Mouse (Mus musculus) hindbrain, embryonic 13.5 days (tissue): ENCODE measurements around the gene Ccnc. TPM values are rescaled to one million over a fixed set of nuclear protein-coding genes. Genes with fewer than 3 reads are reported as not detected.

Experiments
- ATAC-seq: fragments of 200-750 bp; cut with Nextera tagmentation; 2 replicates; pipeline ENCODE4 v1.8.0; 2017; ENCODE audit warnings: moderate TSS enrichment; ENCODE audit not compliant: low FRiP score
- H3K27ac ChIP-seq: fragments of 300-500 bp; sonication (generic); 2 replicates; pipeline ENCODE4 v1.5.1; 2015; ENCODE audit warnings: inconsistent platforms, mild to moderate bottlenecking, moderate library complexity
- H3K27me3 ChIP-seq: fragments of 300-500 bp; sonication (generic); 2 replicates; pipeline ENCODE4 v1.6.1; 2015; ENCODE audit warnings: mild to moderate bottlenecking, inconsistent platforms
- H3K36me3 ChIP-seq: fragments of 300-500 bp; sonication (generic); 2 replicates; pipeline ENCODE4 v1.6.1; 2015; ENCODE audit warnings: mild to moderate bottlenecking, inconsistent platforms
- H3K4me1 ChIP-seq: fragments of 300-500 bp; sonication (generic); replicated peaks from 2 replicates; pipeline ENCODE4 v1.6.1; 2015; ENCODE audit warnings: inconsistent platforms
- H3K4me2 ChIP-seq: fragments of 300-500 bp; sonication (generic); 2 replicates; pipeline ENCODE4 v1.6.1; 2015; ENCODE audit warnings: inconsistent platforms, mild to moderate bottlenecking, moderate library complexity
- H3K4me3 ChIP-seq: fragments of 300-500 bp; sonication (generic); 2 replicates; pipeline ENCODE4 v1.5.1; 2015; ENCODE audit warnings: mild to moderate bottlenecking, inconsistent platforms
- H3K9ac ChIP-seq: fragments of 300-500 bp; sonication (generic); 2 replicates; pipeline ENCODE4 v1.6.1; 2015; ENCODE audit warnings: mild to moderate bottlenecking, inconsistent platforms
- H3K9me3 ChIP-seq: fragments of 300-500 bp; sonication (generic); 2 replicates; pipeline ENCODE4 v1.6.1; 2016; ENCODE audit warnings: inconsistent platforms
- WGBS: fragments of 180-500 bp; shearing (Covaris S2); methylation state at CpG from one replicate; pipeline ENCODE4 v1.1.7; 2015; 5-methylcytosine and 5-hydroxymethylcytosine counted together
- polyA plus RNA-seq: library from polyadenylated mRNA; unstranded; fragments of >200 nt; fragmentation: Nextera tagmentation; extraction: Ambion mirVana; gene quantifications from 2 replicates; pipeline ENCODE4 v1.2.1, GENCODE M21; 2015

Gene Ccnc
- polyA plus RNA-seq, 1 experiment from 2014 or later = 71.0 TPM

DNA sequence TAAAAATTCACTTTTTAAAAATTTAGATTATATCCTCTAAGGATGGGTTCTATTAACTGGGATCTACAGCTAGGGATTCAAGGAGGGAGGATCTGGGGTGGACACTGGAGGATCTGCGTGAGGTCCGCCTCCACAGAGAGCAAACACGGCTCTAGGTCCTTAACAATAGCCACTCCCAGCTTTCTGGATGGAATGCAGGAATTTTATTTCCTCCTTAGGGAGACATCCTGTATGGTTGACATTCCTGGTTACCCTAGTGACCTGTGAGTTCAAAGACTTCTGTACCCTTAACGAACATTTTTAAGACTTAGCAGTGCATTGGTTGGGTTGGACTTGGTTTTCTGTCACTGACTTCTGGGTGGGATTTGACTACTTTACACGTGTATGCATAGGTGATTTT, 18.2 kb downstream of the Ccnc start:
- Histone ChIP-seq H3K9ac (no peak overlapping the region), H3K27ac (no peak overlapping the region), H3K4me3 (no peak overlapping the region), H3K4me2 (no peak overlapping the region), H3K9me3 (no peaks in the 10 kb centered on the region), H3K4me1 (no peaks in the 10 kb centered on the region), H3K27me3 (no peaks in the 10 kb centered on the region), H3K36me3 (peaks cover 28% of the 10 kb centered on the region)
- no peak for ATAC-seq
- WGBS = 82% methylated on average over 5 of the region's 5 CpGs

DNA sequence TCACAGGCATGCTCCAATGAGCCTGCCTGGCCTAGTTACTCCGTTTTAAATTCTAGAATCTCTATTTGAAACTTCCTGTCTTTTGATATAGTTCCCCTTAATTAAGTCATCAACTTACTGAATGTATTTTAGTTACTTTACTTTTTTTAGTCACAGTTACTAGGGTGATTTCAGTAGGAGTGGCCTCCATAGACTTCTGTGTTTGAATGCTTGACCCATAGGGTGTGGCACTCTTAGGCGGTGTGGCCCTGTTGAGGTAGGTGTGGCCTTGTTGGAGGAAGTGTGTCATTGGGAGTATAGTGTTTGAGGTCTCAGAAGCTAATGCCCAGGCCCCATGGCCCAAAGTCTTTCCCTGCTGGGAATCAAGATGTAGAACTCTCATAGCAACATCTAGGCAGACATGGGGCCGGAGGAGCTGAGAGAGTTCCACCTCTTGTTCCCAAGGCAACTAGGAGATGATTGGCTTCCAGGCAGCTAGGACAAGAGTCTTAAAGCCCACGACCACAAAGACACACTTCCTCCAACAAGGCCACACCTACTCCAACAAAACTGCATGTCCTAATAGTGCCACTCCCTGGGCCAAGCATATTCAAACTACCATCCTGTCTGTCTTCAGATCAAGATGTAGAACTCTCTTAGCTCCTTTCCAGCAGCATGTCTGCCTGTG, 27.8 kb downstream of the Ccnc start:
- H3K9me3 ChIP-seq = 0 out of 2 replicates have a peak, but pooled peaks cover 3% of the 10 kb centered on the region
- 69% methylated on average over 4 of the region's 4 CpGs for WGBS
- no peak overlapping the region for H3K4me2 ChIP-seq
- no peaks in the 10 kb centered on the region for H3K4me1 ChIP-seq
- H3K27me3 ChIP-seq = no peaks in the 10 kb centered on the region
- no peak for ATAC-seq
- no peak overlapping the region for H3K9ac ChIP-seq
- no peak overlapping the region for H3K4me3 ChIP-seq
- H3K36me3 ChIP-seq = peaks cover 27% of the 10 kb centered on the region
- no peak overlapping the region for H3K27ac ChIP-seq

DNA sequence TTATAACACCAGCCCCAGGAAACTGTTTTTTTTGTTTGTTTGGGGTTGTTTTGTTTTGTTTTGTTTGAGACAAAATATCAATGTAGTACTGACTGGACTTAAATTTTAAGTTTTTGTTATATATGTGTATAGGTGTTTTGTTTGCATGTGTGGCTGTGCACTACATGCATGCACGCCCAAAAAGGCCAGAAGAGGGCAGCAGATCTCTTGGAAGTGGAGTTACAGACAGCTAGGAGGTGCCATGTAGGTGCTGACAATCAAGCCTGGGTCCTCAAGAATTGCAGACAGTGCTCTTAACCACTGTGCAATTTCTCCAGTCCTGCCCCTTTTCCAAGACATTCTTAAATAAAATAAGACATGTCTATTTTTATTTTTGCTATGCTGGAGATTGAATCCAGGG, 31.4 kb downstream of the Ccnc start:
- Histone ChIP-seq H3K27me3 (no peaks in the 10 kb centered on the region), H3K9me3 (0 out of 2 replicates have a peak, but pooled peaks cover 3% of the 10 kb centered on the region), H3K9ac (no peak overlapping the region), H3K36me3 (peaks cover 20% of the 10 kb centered on the region), H3K27ac (no peak overlapping the region), H3K4me1 (no peaks in the 10 kb centered on the region; the same call in 1 of the 2 replicates), H3K4me3 (no peak overlapping the region), H3K4me2 (no peak overlapping the region)
- WGBS = 62% methylated on average over 1 of the region's 1 CpGs
- no peak for ATAC-seq

DNA sequence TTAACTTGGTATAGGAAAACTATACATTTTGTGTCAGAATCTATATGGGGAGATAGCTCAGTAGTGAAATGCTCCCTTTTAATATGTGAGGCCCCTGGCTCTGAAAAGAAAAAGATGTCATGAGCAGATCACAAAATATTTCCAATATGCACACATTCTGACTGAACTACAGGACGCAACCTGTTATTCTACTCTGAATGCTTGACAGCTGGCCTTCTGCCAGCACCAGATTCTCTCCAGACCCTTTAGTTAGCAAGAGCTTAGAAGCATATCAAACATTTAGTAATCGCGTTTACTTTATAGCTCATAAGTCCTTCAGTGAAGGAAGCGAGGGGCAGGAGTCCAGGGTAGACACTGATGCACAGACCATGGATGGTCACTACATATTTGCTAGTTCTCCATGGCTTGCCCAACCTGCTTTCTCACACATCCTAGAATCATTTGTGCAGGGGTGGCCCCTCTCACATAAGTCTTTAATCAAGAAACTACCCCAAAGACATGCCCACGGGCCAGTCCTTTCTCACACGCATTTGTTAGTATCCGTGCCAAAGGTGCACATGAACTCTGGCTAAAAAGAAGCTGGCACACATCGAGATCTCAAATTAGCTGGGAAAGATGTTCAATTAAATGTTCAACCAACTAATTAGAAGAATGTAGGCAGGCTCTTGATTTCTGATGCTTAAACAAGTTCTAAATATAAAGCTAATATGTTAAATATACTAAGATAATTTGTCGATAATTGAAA, 34.1 kb downstream of the Ccnc start:
- H3K27ac ChIP-seq = no peak overlapping the region
- H3K4me3 ChIP-seq = no peak overlapping the region
- 87% methylated on average over 9 of the region's 9 CpGs for WGBS
- H3K36me3 ChIP-seq = peaks cover 20% of the 10 kb centered on the region
- peaks cover 5% of the 10 kb centered on the region for H3K4me1 ChIP-seq
- no peaks in the 10 kb centered on the region for H3K27me3 ChIP-seq
- no peak for ATAC-seq
- 0 out of 2 replicates have a peak, but pooled peaks cover 3% of the 10 kb centered on the region for H3K9me3 ChIP-seq
- H3K9ac ChIP-seq = no peak overlapping the region
- H3K4me2 ChIP-seq = no peak overlapping the region

DNA sequence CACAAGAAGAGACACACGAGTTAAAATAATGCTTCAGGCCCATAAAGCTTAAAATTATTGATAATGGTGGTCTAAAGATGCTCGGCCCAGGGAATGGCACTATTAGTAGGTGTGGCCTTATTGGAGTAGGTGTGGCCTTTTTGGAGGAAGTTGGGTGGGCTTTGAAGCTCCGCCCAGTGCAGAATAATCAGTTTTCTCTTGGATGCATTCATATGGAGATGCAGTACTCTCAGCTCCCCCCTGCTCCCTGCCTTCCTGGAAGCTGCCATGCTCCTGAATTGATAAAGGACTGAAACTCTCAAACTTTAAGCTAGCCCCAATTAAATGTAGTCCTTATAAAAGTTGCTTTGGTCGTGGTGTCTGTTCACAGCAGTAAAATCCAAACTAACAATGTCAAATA, 36.3 kb downstream of the Ccnc start:
- H3K27ac ChIP-seq = no peak overlapping the region
- H3K4me1 ChIP-seq = peaks cover 5% of the 10 kb centered on the region
- no peak overlapping the region for H3K9ac ChIP-seq
- no peak for ATAC-seq
- no peaks in the 10 kb centered on the region for H3K27me3 ChIP-seq
- 80% methylated on average over 4 of the region's 4 CpGs for whole genome bisulfite sequencing
- H3K4me3 ChIP-seq = no peak overlapping the region
- peaks cover 10% of the 10 kb centered on the region for H3K36me3 ChIP-seq
- 0 out of 2 replicates have a peak, but pooled peaks cover 3% of the 10 kb centered on the region for H3K9me3 ChIP-seq
- no peak overlapping the region for H3K4me2 ChIP-seq

DNA sequence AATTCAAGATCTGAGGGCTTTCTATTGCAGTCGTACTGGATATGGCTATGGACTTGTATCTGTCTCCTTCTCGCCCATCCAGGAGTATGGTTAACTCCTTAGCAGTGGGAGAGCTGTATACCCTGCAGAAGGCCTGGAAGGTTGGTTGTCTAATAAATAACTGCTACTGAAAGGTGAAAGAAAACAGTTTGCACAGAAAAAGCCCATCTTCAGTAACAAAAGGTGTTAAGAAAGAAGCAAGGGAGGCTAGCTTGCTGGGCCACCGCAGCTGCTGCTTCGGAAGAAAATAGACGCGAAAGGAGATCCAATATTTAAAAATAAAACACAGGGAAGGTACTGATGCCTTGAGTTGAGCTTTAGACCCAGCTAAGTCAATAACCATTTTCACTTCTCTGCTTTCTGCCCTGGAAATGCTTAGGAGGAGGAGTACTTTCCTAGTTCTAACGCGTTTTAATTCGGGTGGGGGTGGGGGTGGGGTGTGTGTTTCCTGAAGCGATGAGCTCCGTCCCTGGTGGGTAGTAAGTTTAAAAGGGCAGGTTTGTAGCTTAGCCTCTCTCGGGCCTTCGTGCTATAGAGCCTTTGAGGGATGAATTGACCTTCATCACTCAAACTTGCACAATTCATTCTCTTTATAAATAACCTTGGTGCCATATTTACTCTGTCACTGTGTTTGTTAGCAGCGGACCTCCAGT, 38.8 kb downstream of the Ccnc start:
- H3K4me2 ChIP-seq = peak overlapping the region; percentile 68
- peak; percentile 70 for ATAC-seq
- H3K9me3 ChIP-seq = no peaks in the 10 kb centered on the region
- H3K27ac ChIP-seq = peak overlapping the region; percentile 79
- no peaks in the 10 kb centered on the region for H3K27me3 ChIP-seq
- H3K4me3 ChIP-seq = peak overlapping the region; percentile 55
- H3K4me1 ChIP-seq = peaks cover 5% of the 10 kb centered on the region
- WGBS = 16% methylated on average over 14 of the region's 14 CpGs
- 0 out of 2 replicates have a peak, but pooled peaks cover 3% of the 10 kb centered on the region for H3K36me3 ChIP-seq
- peak overlapping the region; percentile 73 for H3K9ac ChIP-seq

DNA sequence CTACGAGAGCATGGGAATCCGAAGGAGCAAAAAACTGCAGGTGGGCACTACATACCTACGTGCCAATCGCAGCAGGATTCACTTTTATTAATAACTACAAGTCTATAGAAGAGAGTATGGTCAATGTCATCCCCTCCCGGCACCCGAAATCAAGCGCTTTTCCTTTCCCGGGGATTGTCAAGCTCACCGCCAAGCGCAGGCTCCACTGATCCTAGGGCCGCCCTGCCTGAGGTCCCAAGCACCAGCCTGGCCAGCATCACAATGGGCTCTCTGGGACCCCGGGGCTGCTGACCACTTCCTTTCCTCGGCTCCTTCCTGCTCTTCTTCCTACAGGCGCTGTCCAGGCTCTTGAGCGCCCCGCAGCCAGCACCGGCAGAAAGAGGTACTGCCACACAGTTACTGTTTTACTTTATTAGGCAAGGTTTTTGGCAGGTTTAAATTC, 39.4 kb downstream of the Ccnc start, which contains the start of the genes Usp45 and Tstd3:
Usp45 (plus strand) TSS at position 294 of the 442 bp plus-strand sequence.
Tstd3 (minus strand) TSS at position 350 of the 442 bp plus-strand sequence.
- H3K9ac ChIP-seq = peak within 1 kb of the TSS; percentile 73
- ATAC-seq = peak; percentile 95
- H3K9me3 ChIP-seq = no peaks in the 10 kb centered on the region
- peak within 1 kb of the TSS; percentile 68 for H3K4me2 ChIP-seq
- no peaks in the 10 kb centered on the region for H3K27me3 ChIP-seq
- 0 out of 2 replicates have a peak, but pooled peaks cover 3% of the 10 kb centered on the region for H3K36me3 ChIP-seq
- peak within 1 kb of the TSS; percentile 79 for H3K27ac ChIP-seq
- peak within 1 kb of the TSS; percentile 55 for H3K4me3 ChIP-seq
- 2% methylated on average over 17 of the region's 17 CpGs for WGBS
- H3K4me1 ChIP-seq = peaks cover 5% of the 10 kb centered on the region

DNA sequence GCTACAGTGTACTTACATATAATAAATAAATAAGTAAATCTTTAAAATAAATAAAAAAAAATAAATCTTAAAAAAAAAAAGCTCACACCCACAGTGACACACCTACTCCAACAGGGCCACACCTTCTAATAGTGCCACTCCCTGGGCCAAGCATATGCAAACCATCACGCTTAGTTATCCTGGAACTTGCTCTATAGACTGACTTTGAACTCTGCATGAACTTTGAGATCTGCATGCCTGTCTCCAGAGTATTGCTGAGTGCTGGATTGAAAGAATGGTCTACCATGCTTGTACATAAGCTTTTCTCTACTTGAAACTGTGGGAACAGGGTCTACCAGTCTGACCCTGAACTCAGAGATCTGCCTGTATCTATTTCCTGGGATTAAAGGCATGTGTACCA, 43.6 kb downstream of the Ccnc start:
- Histone ChIP-seq H3K9me3 (no peaks in the 10 kb centered on the region), H3K9ac (no peak overlapping the region), H3K4me3 (no peak overlapping the region), H3K4me1 (peaks cover 3% of the 10 kb centered on the region), H3K27ac (no peak overlapping the region), H3K4me2 (no peak overlapping the region), H3K27me3 (no peaks in the 10 kb centered on the region), H3K36me3 (no peaks in the 10 kb centered on the region)
- 88% methylated on average over 1 of the region's 1 CpGs for WGBS
- no peak for ATAC-seq

DNA sequence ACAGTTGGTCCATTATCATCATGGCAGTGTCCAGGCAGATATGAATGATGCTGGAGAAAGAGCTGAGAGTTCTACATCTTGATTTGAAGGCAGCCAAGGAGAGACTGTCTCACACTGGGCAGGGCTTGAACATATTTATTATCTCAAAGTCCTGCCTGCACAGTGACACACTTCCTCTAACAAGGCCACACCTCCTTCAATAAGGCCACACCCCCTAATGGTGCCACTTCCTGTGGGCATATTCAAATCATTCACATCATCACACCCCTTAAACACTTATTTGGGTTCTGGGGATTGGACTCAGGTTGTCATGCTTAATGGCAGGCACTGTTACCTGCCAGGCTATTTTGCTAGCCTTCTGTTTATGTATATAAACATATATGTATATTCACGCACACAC, 44.8 kb downstream of the Ccnc start:
- H3K36me3 ChIP-seq = no peaks in the 10 kb centered on the region
- H3K4me3 ChIP-seq = no peak overlapping the region
- H3K4me2 ChIP-seq = no peak overlapping the region
- no peak overlapping the region for H3K27ac ChIP-seq
- 100% methylated on average over 1 of the region's 1 CpGs for WGBS
- no peaks in the 10 kb centered on the region for H3K27me3 ChIP-seq
- no peak overlapping the region for H3K9ac ChIP-seq
- H3K9me3 ChIP-seq = no peaks in the 10 kb centered on the region
- no peak for ATAC-seq
- H3K4me1 ChIP-seq = peaks cover 6% of the 10 kb centered on the region

DNA sequence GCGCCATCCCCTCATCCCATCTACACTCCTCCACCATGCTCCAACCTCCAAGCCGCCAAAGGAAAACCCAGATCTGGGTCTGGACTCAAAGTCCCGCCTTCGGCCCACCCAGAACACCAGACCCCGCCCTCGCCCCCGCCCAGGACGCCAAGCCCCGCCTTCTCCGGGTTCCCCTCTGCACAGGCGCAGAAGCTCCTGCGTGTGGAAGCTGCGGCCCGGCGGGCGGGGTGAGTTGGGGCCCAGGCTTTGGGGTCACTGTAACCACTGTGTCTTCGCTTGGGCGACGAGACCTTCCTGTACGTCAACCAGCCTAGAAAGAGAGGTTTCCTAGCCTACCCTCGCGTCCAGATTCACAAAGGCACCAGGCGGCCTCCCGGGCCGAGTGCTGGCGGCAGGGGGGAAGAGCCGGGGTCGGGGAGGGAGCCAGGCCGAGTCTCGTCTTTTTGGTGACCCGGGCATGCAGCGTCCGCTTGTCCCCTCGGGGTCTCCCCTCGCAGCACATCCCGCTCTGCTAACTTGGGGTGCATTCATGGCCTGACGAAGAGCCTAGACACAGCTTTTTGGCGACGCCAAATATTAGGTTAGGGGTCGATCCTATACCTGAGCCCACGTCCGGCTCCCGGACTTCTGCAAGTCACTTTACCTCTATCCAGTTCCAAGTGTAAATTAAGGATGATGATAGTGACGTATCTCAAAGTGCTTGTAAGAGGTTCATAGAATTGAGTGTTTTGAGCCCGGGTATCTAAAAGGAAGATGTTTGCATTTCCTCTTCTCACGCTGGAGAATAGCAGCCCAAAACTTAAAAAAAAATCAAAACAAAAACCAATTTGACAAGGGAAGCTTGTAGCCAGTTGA, 48.8 kb downstream of the Ccnc start:
- Histone ChIP-seq H3K9me3 (no peaks in the 10 kb centered on the region), H3K9ac (peak overlapping the region; percentile 93), H3K4me2 (peak overlapping the region; percentile 67), H3K4me3 (peak overlapping the region; percentile 79), H3K27ac (peak overlapping the region; percentile 73), H3K36me3 (peaks cover 4% of the 10 kb centered on the region), H3K27me3 (no peaks in the 10 kb centered on the region), H3K4me1 (peaks cover 9% of the 10 kb centered on the region)
- under 1% methylated on average over 46 of the region's 46 CpGs for WGBS
- peak; percentile 98 for ATAC-seq

DNA sequence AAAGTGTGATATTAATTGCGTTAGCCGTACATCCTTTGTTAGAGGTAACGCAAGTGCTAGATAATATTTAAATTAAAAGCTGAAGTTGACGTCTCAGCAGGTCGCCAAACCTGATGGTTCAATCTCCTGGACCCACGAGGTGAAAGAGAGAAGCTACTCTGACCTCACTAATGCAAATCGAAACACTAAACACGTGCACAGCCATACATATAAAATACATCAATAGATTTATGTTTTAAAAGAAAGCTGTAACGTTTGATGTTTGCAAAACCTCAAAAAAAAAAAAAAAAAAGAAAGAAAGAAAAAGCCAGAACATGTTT, 49.4 kb downstream of the Ccnc start:
- ATAC-seq = no peak
- H3K36me3 ChIP-seq = peaks cover 9% of the 10 kb centered on the region
- peak overlapping the region; percentile 93 for H3K9ac ChIP-seq
- 14% methylated on average over 9 of the region's 9 CpGs for WGBS
- H3K9me3 ChIP-seq = no peaks in the 10 kb centered on the region
- H3K4me1 ChIP-seq = peaks cover 9% of the 10 kb centered on the region
- H3K27me3 ChIP-seq = no peaks in the 10 kb centered on the region
- peak overlapping the region; percentile 79 for H3K4me3 ChIP-seq
- H3K4me2 ChIP-seq = peak overlapping the region; percentile 67
- no peak overlapping the region for H3K27ac ChIP-seq
